Mouse (Mus musculus) CH12.LX (cell line): ENCODE results near the gene Tmem221. TPM values are rescaled to one million over a fixed set of nuclear protein-coding genes. Genes with fewer than 3 reads are reported as not detected.

Source experiments
- DNase-seq: peaks from one replicate; pipeline ENCODE4 v3.0.0-alpha.2; 2013; ENCODE audit errors: extremely low read depth
- H3K27ac ChIP-seq: 2 replicates; pipeline ENCODE4 v1.5.1; 2012; ENCODE audit warnings: low read depth, mild to moderate bottlenecking, control low read depth, moderate library complexity; ENCODE audit not compliant: insufficient read depth
- H3K27me3 ChIP-seq: replicated peaks from 2 replicates; pipeline ENCODE3; 2012; ENCODE audit warnings: inconsistent platforms
- H3K36me3 ChIP-seq, 2 experiments: replicated peaks in 1 of 2; 2 replicates each; pipeline versions ENCODE3 to v1.6.1; 2012; ENCODE audit warnings: inconsistent platforms in 1 of 2, low read length in 1 of 2, mild to moderate bottlenecking in 1 of 2, mixed read lengths in 1 of 2, moderate library complexity in 1 of 2; ENCODE audit not compliant: control insufficient read depth in 1 of 2, insufficient read depth in 1 of 2
- H3K4me1 ChIP-seq, 2 experiments: 2 replicates each; pipeline ENCODE4 v1.6.1; 2012; ENCODE audit warnings: inconsistent platforms in 1 of 2, moderate library complexity in 1 of 2; ENCODE audit not compliant: insufficient read depth in 2 of 2, control insufficient read depth in 1 of 2
- H3K4me2 ChIP-seq: 2 replicates; pipeline ENCODE4 v1.6.1; 2012; ENCODE audit warnings: low read depth, mild to moderate bottlenecking, control low read depth; ENCODE audit not compliant: poor library complexity, insufficient read depth, severe bottlenecking
- H3K4me3 ChIP-seq, 3 experiments: fragments of 150-350 bp in 1 of 3; sonication (generic) in 1 of 3; replicated peaks in 1 of 3; 2 replicates each; pipeline versions ENCODE3 to v1.5.1; 2011 to 2012; ENCODE audit warnings: low read depth in 2 of 3, low read length in 2 of 3, mild to moderate bottlenecking in 2 of 3, moderate library complexity in 2 of 3, control low read depth in 1 of 3, improper control_type of control experiment in 1 of 3, inconsistent platforms in 1 of 3, mixed read lengths in 1 of 3; ENCODE audit not compliant: poor library complexity in 1 of 3
- H3K79me2 ChIP-seq: replicated peaks from 2 replicates; pipeline ENCODE4 v1.6.1; 2012; ENCODE audit warnings: mild to moderate bottlenecking, moderate library complexity; ENCODE audit not compliant: control insufficient read depth, poor library complexity, insufficient read depth, severe bottlenecking; ENCODE audit errors: extremely low read depth
- H3K9ac ChIP-seq: 2 replicates; pipeline ENCODE4 v1.6.1; 2012; ENCODE audit warnings: low read depth, mild to moderate bottlenecking, control low read depth, moderate library complexity; ENCODE audit not compliant: insufficient read depth
- H3K9me3 ChIP-seq: replicated peaks from 2 replicates; pipeline ENCODE3; 2012; ENCODE audit warnings: low read length, inconsistent platforms, mixed read lengths
- BHLHE40 ChIP-seq: IDR thresholded peaks from 2 replicates; pipeline ENCODE4 v1.6.1; 2011; ENCODE audit warnings: mild to moderate bottlenecking, low read depth, low read length, improper control_type of control experiment
- CHD1 ChIP-seq: IDR thresholded peaks from 2 replicates; pipeline ENCODE4 v1.6.1; 2012; ENCODE audit warnings: low read depth, low read length, improper control_type of control experiment, inconsistent platforms
- CHD2 ChIP-seq: IDR thresholded peaks from 2 replicates; pipeline ENCODE4 v1.6.1; 2011; ENCODE audit warnings: low read length, improper control_type of control experiment
- CTCF ChIP-seq, 2 experiments: IDR thresholded peaks in 1 of 2; conservative IDR thresholded peaks in 1 of 2; 2 replicates each; pipeline ENCODE4 v1.5.1; 2011 to 2012; ENCODE audit warnings: low read depth in 2 of 2, low read length in 2 of 2, improper control_type of control experiment in 1 of 2, inconsistent platforms in 1 of 2, mild to moderate bottlenecking in 1 of 2, moderate library complexity in 1 of 2
- E2F4 ChIP-seq: IDR thresholded peaks from 2 replicates; pipeline ENCODE4 v1.6.1; 2011; ENCODE audit warnings: low read depth, low read length, improper control_type of control experiment; ENCODE audit not compliant: insufficient replicate concordance
- GABPA ChIP-seq: IDR thresholded peaks from 2 replicates; pipeline ENCODE4 v1.6.1; 2012; ENCODE audit warnings: low read depth, low read length, improper control_type of control experiment, inconsistent platforms; ENCODE audit not compliant: insufficient replicate concordance
- HCFC1 ChIP-seq: IDR thresholded peaks from 2 replicates; pipeline ENCODE4 v1.6.1; 2012; ENCODE audit warnings: low read depth, mild to moderate bottlenecking, inconsistent platforms, low read length, improper control_type of control experiment
- IRF4 ChIP-seq: IDR thresholded peaks from 2 replicates; pipeline ENCODE4 v1.6.1; 2014; ENCODE audit warnings: low read depth, mild to moderate bottlenecking, inconsistent platforms, low read length, improper control_type of control experiment
- JUN ChIP-seq: IDR thresholded peaks from 2 replicates; pipeline ENCODE4 v1.6.1; 2011; ENCODE audit warnings: low read depth, mild to moderate bottlenecking, low read length, improper control_type of control experiment, moderate library complexity; ENCODE audit not compliant: insufficient read depth
- JUND ChIP-seq: conservative IDR thresholded peaks from 2 replicates; pipeline ENCODE4 v1.6.1; 2011; ENCODE audit warnings: low read depth, low read length, improper control_type of control experiment
- KAT2A ChIP-seq: IDR thresholded peaks from 2 replicates; pipeline ENCODE4 v1.6.1; 2012; ENCODE audit warnings: low read length, improper control_type of control experiment, inconsistent platforms; ENCODE audit not compliant: insufficient replicate concordance
- MAFK ChIP-seq: IDR thresholded peaks from 2 replicates; pipeline ENCODE4 v1.6.1; 2011; ENCODE audit warnings: low read length, improper control_type of control experiment; ENCODE audit not compliant: insufficient replicate concordance
- MAX ChIP-seq: IDR thresholded peaks from 2 replicates; pipeline ENCODE4 v1.6.1; 2011; ENCODE audit warnings: low read length, improper control_type of control experiment
- MAZ ChIP-seq: IDR thresholded peaks from 2 replicates; pipeline ENCODE4 v1.6.1; 2012; ENCODE audit warnings: low read depth, mild to moderate bottlenecking, inconsistent platforms, low read length, improper control_type of control experiment, moderate library complexity
- MXI1 ChIP-seq: IDR thresholded peaks from 2 replicates; pipeline ENCODE4 v1.6.1; 2011; ENCODE audit warnings: mild to moderate bottlenecking, low read depth, low read length, improper control_type of control experiment
- MYC ChIP-seq: IDR thresholded peaks from 2 replicates; pipeline ENCODE4 v1.6.1; 2011; ENCODE audit warnings: low read depth, mild to moderate bottlenecking, improper control_type of control experiment, low read length
- NELFE ChIP-seq: IDR thresholded peaks from 2 replicates; pipeline ENCODE4 v1.6.1; 2011; ENCODE audit warnings: low read depth, low read length, improper control_type of control experiment
- NRF1 ChIP-seq: IDR thresholded peaks from 2 replicates; pipeline ENCODE4 v1.6.1; 2014; ENCODE audit warnings: low read depth, mild to moderate bottlenecking, inconsistent platforms, low read length, improper control_type of control experiment, moderate library complexity
- POLR2A ChIP-seq: IDR thresholded peaks from 2 replicates; pipeline ENCODE4 v1.6.1; 2011; ENCODE audit warnings: low read depth, mild to moderate bottlenecking, improper control_type of control experiment, low read length
- POLR2AphosphoS2 ChIP-seq: IDR thresholded peaks from 2 replicates; pipeline ENCODE4 v1.6.1; 2011; ENCODE audit warnings: low read depth, low read length, improper control_type of control experiment
- RAD21 ChIP-seq: IDR thresholded peaks from 2 replicates; pipeline ENCODE4 v1.6.1; 2011; ENCODE audit warnings: low read depth, mild to moderate bottlenecking, low read length, improper control_type of control experiment, moderate library complexity
- RCOR1 ChIP-seq: conservative IDR thresholded peaks from 2 replicates; pipeline ENCODE4 v1.6.1; 2012; ENCODE audit warnings: low read depth, mild to moderate bottlenecking, inconsistent platforms, low read length, improper control_type of control experiment
- SIN3A ChIP-seq: IDR thresholded peaks from 2 replicates; pipeline ENCODE4 v1.6.1; 2012; ENCODE audit warnings: low read length, improper control_type of control experiment, inconsistent platforms
- SMC3 ChIP-seq: IDR thresholded peaks from 2 replicates; pipeline ENCODE4 v1.6.1; 2011; ENCODE audit warnings: low read depth, low read length, improper control_type of control experiment
- TBP ChIP-seq: conservative IDR thresholded peaks from 2 replicates; pipeline ENCODE4 v1.6.1; 2011; ENCODE audit warnings: low read depth, low read length, improper control_type of control experiment
- TCF12 ChIP-seq: IDR thresholded peaks from 2 replicates; pipeline ENCODE4 v1.6.1; 2014; ENCODE audit warnings: low read depth, mild to moderate bottlenecking, inconsistent platforms, low read length, improper control_type of control experiment
- UBTF ChIP-seq: IDR thresholded peaks from 2 replicates; pipeline ENCODE4 v1.6.1; 2012; ENCODE audit warnings: low read depth, mild to moderate bottlenecking, inconsistent platforms, low read length, improper control_type of control experiment, moderate library complexity
- USF1 ChIP-seq: IDR thresholded peaks from 2 replicates; pipeline ENCODE4 v1.6.1; 2014; ENCODE audit warnings: low read depth, mild to moderate bottlenecking, inconsistent platforms, low read length, improper control_type of control experiment
- ZC3H11A ChIP-seq: IDR thresholded peaks from 2 replicates; pipeline ENCODE4 v1.6.1; 2012; ENCODE audit warnings: low read depth, mild to moderate bottlenecking, inconsistent platforms, low read length, improper control_type of control experiment
- ZKSCAN1 ChIP-seq: IDR thresholded peaks from 2 replicates; pipeline ENCODE4 v1.6.1; 2012; ENCODE audit warnings: low read depth, inconsistent platforms, low read length, improper control_type of control experiment, borderline replicate concordance
- ZNF384 ChIP-seq: IDR thresholded peaks from 2 replicates; pipeline ENCODE4 v1.6.1; 2012; ENCODE audit warnings: low read depth, low read length, improper control_type of control experiment, inconsistent platforms
- dilution Hi-C: fragments of 300-500 bp; cut with MboI; formaldehyde crosslinking; loops from 2 replicates; pipeline ENCODE4 v1.14.3; 2020; ENCODE audit warnings: low sequenced_read_pairs; ENCODE audit not compliant: extremely low pct_unique_long_range_greater_than_20kb, extremely low pct_ligation_motif_present
- in situ Hi-C: fragments of 300-500 bp; cut with MboI; formaldehyde crosslinking; loops from 3 replicates; pipeline ENCODE4 v1.14.3; 2019; ENCODE audit warnings: low sequenced_read_pairs, low pct_ligation_motif_present, low pct_unique_long_range_greater_than_20kb, mixed read lengths
- polyA plus RNA-seq: library from polyadenylated mRNA; unstranded; fragments of >175 nt; gene quantifications from 2 replicates; pipeline ENCODE4 v1.2.1, GENCODE M21; 2012; ENCODE audit warnings: low read depth; ENCODE audit not compliant: insufficient read length
- total RNA-seq, 2 experiments: library from RNA; depleted of rRNA; stranded (reverse); fragments of 300-350 nt in 1 of 2; fragments of >200 nt in 1 of 2; gene quantifications; 2 replicates each; pipeline ENCODE4 v1.2.3; 2012 to 2014

Gene Tmem221
- total and polyA plus RNA-seq, 3 experiments: 0.51 TPM; not detected in 2

- in situ Hi-C loops: loop anchor here (5.0 kb wide), 1 partner anchor 72 kb away; no protein-coding TSS in a partner anchor
- H3K27ac ChIP-seq: no peak overlapping the region
- H3K9me3 ChIP-seq: peaks cover 13% of the 10 kb centered on the region
- H3K4me3 ChIP-seq: no peak overlapping the region
- no peak overlapping the region for H3K9ac ChIP-seq
- H3K36me3 ChIP-seq: no peaks in the 10 kb centered on the region
- peaks cover 10 to 20% of the 10 kb centered on the region in 2 experiments for H3K4me1 ChIP-seq
- TF ChIP-seq GABPA: no peak
- no peak for DNase-seq
- H3K4me2 ChIP-seq: no peak overlapping the region
- dilution Hi-C loops: no loop called here
- peaks cover 20% of the 10 kb centered on the region for H3K27me3 ChIP-seq
- H3K79me2 ChIP-seq: no peaks in the 10 kb centered on the region
These were observed 1.4 kb upstream of the Tmem221 start for GRCm38 (mm10) chr8:71560071-71560470.

DNA sequence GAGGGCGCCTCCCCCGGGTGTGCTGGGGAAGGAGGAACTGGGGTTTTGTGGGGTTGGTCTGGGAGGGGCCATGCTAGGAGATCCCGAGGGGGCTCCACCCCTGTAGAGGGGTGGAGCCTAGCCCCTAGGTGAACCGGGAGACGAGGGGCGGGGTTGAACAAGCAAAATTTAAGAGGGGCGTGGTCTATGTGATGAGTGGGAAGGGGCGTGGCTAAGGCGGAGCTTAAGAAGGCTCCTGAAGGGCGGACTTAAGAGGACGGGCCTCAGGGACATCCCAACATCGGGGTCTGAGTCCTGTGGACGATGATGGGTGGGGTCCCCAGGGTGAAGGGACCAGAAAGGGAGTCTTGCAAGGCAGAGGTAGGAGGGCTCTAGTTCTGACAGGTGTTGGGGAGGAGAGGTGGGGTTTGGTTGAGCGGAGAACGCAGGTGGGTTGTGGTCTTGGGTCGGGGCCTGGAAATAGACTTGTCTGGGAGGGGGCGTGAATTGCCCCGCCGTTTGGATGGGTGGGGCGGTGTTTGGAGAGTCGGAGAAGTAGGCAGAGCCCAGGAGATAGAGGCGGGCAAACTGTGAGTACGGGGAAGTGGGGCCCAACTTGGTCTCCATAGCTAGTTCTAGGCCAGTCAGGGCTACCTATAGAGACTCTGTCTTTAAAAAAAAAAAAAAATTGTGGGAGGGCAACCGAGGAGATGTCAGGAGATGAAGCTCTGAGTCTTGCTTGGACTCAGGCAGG lies 453 bp upstream of the Tmem221 start:
- peak; percentile 80 for DNase-seq
- Histone ChIP-seq H3K27ac (no peak overlapping the region), H3K4me1 (peaks cover 15 to 20% of the 10 kb centered on the region in 2 experiments)
- TF ChIP-seq ZKSCAN1 (no peak), SIN3A (0 out of 2 replicates have a peak, but pooled peaks have one; percentile 69), MAFK (no peak), TCF12 (peak; percentile 44; the same call in 1 of the 2 replicates), HCFC1 (peak; percentile 31; the same call in 1 of the 2 replicates), KAT2A (no peak), TBP (0 out of 2 replicates have a peak, but pooled peaks have one; percentile 49), MYC (no peak), CHD2 (no peak), SMC3 (peak; percentile 13), JUN (no peak), USF1 (no peak), GABPA (no peak), ZC3H11A (no peak), RCOR1 (no peak), MAX (no peak), POLR2A (no peak; the same call in 1 of the 2 replicates), POLR2AphosphoS2 (no peak), ZNF384 (no peak), JUND (no peak), MXI1 (no peak), RAD21 (no peak; the same call in 1 of the 2 replicates), NRF1 (no peak), IRF4 (peak; percentile 57), E2F4 (no peak), BHLHE40 (no peak), MAZ (peak; percentile 18; the same call in 1 of the 2 replicates), CHD1 (no peak), NELFE (no peak), UBTF (no peak), CTCF (conservative IDR thresholded peaks at IDR 0.05 in 1 of 2, IDR thresholded peaks at IDR 0.05 in 1 of 2; ENCODE audit: low read depth in 2 of 2, low read length in 2 of 2) (no peak)

More for the DNA sequence above, 453 bp upstream of the Tmem221 start:
- H3K36me3 ChIP-seq: no peaks in the 10 kb centered on the region
- H3K79me2 ChIP-seq: no peaks in the 10 kb centered on the region
- H3K9ac ChIP-seq: peak overlapping the region; percentile 47
- H3K4me3 ChIP-seq: peak overlapping the region; percentile 28 to 67 (median 59)
- H3K27me3 ChIP-seq: peaks cover 20% of the 10 kb centered on the region
- dilution Hi-C loops (no loop called here), in situ Hi-C loops (no loop called here)
- H3K4me2 ChIP-seq: peak overlapping the region; percentile 64
- peaks cover 4% of the 10 kb centered on the region for H3K9me3 ChIP-seq
